Mouse (Mus musculus): ENCODE measurements at regions not wholly inside any gene's neighbourhood (a gene's known extent, or its start where the extent isn't known, plus 50 kb on each side); places are given as distances from the start of the nearest gene placed in this dataset.

DNA sequence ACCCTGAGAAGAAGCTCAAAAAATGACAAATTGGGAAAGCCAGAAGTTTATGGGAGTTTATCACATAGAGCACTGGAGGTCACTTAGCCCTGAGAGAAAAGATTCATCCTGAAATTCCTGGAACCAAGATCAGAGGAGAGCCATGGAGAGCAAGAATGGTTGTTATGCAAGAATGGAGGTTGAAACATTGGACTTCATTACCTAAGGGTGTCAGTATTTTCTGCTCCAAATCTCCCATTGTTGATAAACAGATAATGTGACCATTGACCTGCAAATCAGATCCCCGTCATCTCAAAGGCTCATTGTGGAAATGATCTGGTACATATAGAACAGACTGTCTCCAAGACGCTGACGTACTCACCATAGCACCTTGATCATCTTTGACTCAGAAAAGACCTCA lies 1477.6 kb upstream of the Slc10a2 start:
- DNase-seq (ENCODE audit: low spot score) = no peak

DNA sequence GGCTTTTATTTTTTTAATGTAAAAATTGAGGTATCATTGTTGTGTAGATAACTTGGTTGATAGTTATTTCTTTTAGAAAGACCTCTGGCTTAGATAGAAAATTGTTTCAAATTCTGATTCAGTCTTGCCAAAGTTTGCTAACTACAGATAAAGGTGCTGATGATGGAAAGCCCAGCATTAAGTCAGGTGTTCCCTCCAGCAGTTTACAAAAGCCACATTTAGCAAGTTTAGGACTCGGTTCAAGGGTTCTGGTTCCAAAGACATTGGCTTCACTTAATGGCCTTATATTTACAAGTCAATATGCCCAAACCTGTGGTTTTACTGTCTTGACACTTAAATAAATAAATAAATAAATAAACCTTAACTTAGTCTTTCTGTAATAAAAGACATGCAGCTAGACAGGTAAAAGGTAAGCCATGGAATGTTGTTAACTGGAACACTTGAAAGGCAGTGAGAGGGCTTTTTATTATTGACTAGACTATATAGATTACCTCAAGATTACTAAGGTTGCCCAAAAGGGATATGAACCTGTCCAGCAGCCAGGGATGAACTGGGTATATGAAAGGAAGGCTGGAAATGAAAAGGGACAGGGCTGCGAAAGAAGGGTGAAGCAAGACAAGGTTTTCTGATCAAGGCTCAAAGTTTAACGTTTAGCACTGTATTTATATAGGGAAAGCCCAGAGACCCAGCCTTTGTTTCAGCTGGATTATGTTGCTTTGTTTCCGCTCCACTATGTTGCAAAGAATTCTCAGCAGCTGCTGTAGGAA lies 1472.9 kb upstream of the Slc10a2 start:
- no peak for DNase-seq (ENCODE audit: low spot score)

- peak; percentile 6 for DNase-seq (ENCODE audit: low spot score)
Measured at GRCm38 (mm10) chr8:6575241-6575640, 1470.1 kb upstream of the Slc10a2 start.

DNA sequence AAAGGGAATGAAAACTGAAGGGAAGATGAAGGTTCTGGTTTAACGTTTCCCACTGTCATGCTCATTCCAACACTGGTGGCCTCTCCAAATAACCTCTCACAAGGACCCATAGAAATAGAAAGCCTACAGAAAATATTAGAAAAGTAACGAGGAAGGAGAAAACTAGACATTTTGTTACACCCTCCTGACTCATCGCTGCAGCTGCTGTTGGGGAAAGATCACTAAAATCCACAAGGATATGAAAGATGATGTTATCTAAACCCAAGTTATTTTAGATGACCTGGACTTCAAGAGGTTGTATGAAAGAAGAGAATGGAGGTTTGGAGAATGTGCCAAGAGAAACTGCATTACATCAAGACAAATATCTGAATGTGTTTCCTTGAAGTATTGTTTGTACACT lies 1468.3 kb upstream of the Slc10a2 start:
- no peak for DNase-seq (ENCODE audit: low spot score)

DNA sequence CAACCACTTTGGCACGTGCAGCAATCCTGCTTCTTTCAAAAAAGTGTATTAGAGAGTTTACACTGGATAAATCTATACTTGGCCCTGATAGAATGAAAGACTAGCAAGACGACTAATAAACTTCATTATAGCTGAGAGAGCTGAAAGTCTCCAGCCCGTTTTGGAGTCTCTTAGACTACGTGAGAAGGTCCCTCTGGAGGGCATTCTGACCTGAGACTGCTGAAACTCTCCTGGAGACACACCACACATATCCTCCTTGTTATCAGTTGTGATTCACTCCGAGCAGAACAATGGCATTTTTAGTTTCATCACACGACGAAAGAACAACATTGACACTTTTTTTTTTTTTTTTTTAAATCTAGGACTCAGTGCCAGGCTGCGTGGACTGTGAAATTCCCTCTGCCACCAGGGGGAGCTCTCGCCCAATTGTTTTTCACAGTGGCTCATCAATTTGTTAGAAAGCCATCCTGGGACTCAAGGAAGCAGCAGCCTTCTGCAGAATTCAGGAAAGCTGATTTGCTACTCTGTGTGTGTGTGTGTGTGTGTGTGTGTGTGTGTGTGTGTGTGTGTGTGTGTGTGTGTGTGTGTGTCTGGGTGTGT lies 1467.0 kb upstream of the Slc10a2 start:
- DNase-seq (ENCODE audit: low spot score) = peak; percentile 92

GRCm38 (mm10) chr8:6550965-6551364 lies 1445.8 kb upstream of the Slc10a2 start:
- DNase-seq (ENCODE audit: low spot score) = no peak

DNA sequence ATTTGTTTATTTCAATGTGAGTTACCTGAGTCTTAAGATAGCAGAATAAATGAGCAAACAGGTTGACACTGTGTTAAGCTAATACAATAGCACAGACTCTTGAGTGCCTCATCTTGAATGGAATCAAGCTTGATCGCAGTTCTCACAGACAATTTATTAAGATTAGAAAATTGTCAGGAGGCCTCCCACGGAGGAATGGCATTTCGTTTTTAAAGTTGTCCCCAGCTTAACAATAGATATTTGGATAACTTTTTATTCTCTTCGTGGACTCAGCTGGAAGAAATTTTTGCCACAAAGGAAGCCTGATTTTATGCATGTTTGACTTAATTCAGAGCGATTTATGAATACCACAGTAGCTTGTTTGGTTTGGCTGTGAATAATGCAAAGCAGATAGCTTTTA lies 1422.0 kb upstream of the Slc10a2 start:
- peak; percentile 59 for DNase-seq (ENCODE audit: low spot score)

GRCm38 (mm10) chr8:6515882-6516682 lies 1410.9 kb upstream of the Slc10a2 start:
- DNase-seq (ENCODE audit: low spot score) = no peak

DNA sequence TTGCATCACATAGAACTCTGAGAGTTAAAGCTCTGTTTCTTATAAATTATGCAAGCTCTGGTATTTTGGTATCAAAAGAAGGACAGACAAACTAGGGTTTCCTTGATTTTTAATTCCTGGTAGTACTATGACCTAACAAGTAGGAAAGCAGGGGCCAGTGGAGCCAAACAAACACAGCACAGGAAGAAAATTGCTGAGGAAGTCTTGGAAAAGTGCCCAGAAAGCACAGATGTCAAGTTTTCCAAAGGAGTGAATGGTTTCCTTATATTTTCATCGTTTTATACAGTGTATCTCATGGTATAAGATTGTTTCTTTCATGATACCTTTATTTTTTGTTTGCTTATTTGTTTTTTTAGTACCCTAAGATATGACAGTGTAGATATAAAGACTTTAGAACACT lies 1387.3 kb upstream of the Slc10a2 start:
- DNase-seq (ENCODE audit: low spot score) = no peak

DNA sequence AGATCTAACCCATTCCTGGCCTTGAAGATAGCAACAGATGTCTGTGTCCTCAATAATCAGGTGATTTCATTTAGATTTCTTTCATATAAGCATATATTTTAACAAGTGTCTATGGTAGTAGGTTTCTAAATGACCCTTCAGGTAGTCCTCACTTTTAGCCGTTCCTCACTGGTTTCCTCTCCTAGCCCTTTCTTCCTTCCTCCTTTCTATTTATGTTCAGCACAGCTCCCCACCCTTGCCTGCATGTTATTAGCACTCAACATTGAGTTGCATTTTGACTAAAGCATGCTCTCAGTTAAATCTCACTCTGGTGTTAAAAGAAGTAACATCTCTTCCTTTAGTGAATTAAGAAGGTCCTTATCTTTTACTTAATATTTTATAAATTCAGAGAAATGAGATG lies 1376.8 kb upstream of the Slc10a2 start:
- no peak for DNase-seq (ENCODE audit: low spot score)

GRCm38 (mm10) chr8:6471089-6471488 lies 1365.9 kb upstream of the Slc10a2 start:
- no peak for DNase-seq (ENCODE audit: low spot score)

GRCm38 (mm10) chr8:6456553-6457180 lies 1351.5 kb upstream of the Slc10a2 start:
- no peak for DNase-seq (ENCODE audit: low spot score)

- DNase-seq (ENCODE audit: low spot score) = no peak
Measured at GRCm38 (mm10) chr8:6448301-6448700, 1343.2 kb upstream of the Slc10a2 start.

GRCm38 (mm10) chr8:6439069-6439468 lies 1333.9 kb upstream of the Slc10a2 start:
- no peak for DNase-seq (ENCODE audit: low spot score)

Measured in retina, embryonic 14.5 days (tissue).